Mouse (Mus musculus) liver, embryonic 16.5 days (tissue): ENCODE data around the gene Tldc2. TPM values are rescaled to one million over a fixed set of nuclear protein-coding genes. Genes with fewer than 3 reads are reported as not detected.

Experiments
- ATAC-seq: fragments of 200-750 bp; cut with Nextera tagmentation; 2 replicates; pipeline ENCODE4 v1.8.0; 2017; ENCODE audit warnings: low read depth, mild to moderate bottlenecking, moderate number of reproducible peaks, moderate library complexity
- H3K27ac ChIP-seq: fragments of 300-500 bp; sonication (generic); 2 replicates; pipeline ENCODE4 v1.5.1; 2014; ENCODE audit warnings: mild to moderate bottlenecking, low read length
- H3K27me3 ChIP-seq: fragments of 300-500 bp; sonication (generic); 2 replicates; pipeline ENCODE4 v1.6.1; 2014; ENCODE audit warnings: low read depth, low read length, mixed read lengths; ENCODE audit not compliant: control insufficient read depth, insufficient read depth
- H3K36me3 ChIP-seq: fragments of 300-500 bp; sonication (generic); 2 replicates; pipeline ENCODE4 v1.6.1; 2014; ENCODE audit warnings: mild to moderate bottlenecking; ENCODE audit not compliant: control insufficient read depth, insufficient read depth
- H3K4me1 ChIP-seq: fragments of 300-500 bp; sonication (generic); 2 replicates; pipeline ENCODE4 v1.6.1; 2014; ENCODE audit warnings: low read depth, low read length, mixed read lengths; ENCODE audit not compliant: control insufficient read depth
- H3K4me2 ChIP-seq: fragments of 300-500 bp; sonication (generic); 2 replicates; pipeline ENCODE4 v1.6.1; 2014; ENCODE audit warnings: low read depth, low read length, mixed read lengths
- H3K4me3 ChIP-seq: fragments of 300-500 bp; sonication (generic); 2 replicates; pipeline ENCODE4 v1.5.1; 2014; ENCODE audit warnings: low read depth, mild to moderate bottlenecking, low read length
- H3K9ac ChIP-seq: fragments of 300-500 bp; sonication (generic); 2 replicates; pipeline ENCODE4 v1.6.1; 2014; ENCODE audit warnings: low read depth, low read length
- H3K9me3 ChIP-seq: fragments of 300-500 bp; sonication (generic); replicated peaks from 2 replicates; pipeline ENCODE4 v1.6.1; 2016; ENCODE audit warnings: low read length; ENCODE audit not compliant: control insufficient read depth
- WGBS: fragments of 180-500 bp; shearing (Covaris S2); extraction: QIAGEN DNeasy Blood & Tissue Kit; methylation state at CpG from one replicate; pipeline ENCODE4 v1.1.7; 2014; ENCODE audit not compliant: insufficient replicate concordance; 5-methylcytosine and 5-hydroxymethylcytosine counted together
- polyA plus RNA-seq: library from polyadenylated mRNA; unstranded; fragments of >200 nt; fragmentation: Nextera tagmentation; extraction: Ambion mirVana; gene quantifications from 2 replicates; pipeline ENCODE4 v1.2.1, GENCODE M21; 2015

The Tldc2 gene
- not detected in 2 replicates for polyA plus RNA-seq

GRCm38 (mm10) chr2:157086796-157087195, at the start of gene Tldc2:
Gene Tldc2, plus strand, starts transcription at chr2:157087055.
- H3K9ac ChIP-seq = no peak within 1 kb of the TSS
- peaks cover 5% of the 10 kb centered on the region; the same call in 1 of the 2 replicates for H3K27me3 ChIP-seq
- 70% methylated on average over 8 of the region's 8 CpGs for WGBS
- H3K9me3 ChIP-seq = no peaks in the 10 kb centered on the region
- no peaks in the 10 kb centered on the region for H3K36me3 ChIP-seq
- H3K4me2 ChIP-seq = no peak within 1 kb of the TSS
- no peak within 1 kb of the TSS for H3K4me3 ChIP-seq
- H3K4me1 ChIP-seq = no peaks in the 10 kb centered on the region; the same call in 1 of the 2 replicates
- no peak within 1 kb of the TSS for H3K27ac ChIP-seq
- no peak for ATAC-seq

- Histone ChIP-seq H3K27me3 (no peaks in the 10 kb centered on the region), H3K27ac (no peak overlapping the region), H3K4me2 (no peak overlapping the region), H3K4me1 (no peaks in the 10 kb centered on the region), H3K9me3 (no peaks in the 10 kb centered on the region), H3K36me3 (peaks cover 3% of the 10 kb centered on the region; the same call in 1 of the 2 replicates), H3K9ac (no peak overlapping the region), H3K4me3 (no peak overlapping the region)
- no peak for ATAC-seq
- WGBS = 63% methylated on average over 9 of the region's 9 CpGs
Measured at GRCm38 (mm10) chr2:157037303-157037702, 49.6 kb upstream of the Tldc2 start.

GRCm38 (mm10) chr2:157039900-157040648, 46.8 kb upstream of the Tldc2 start:
- no peaks in the 10 kb centered on the region for H3K4me1 ChIP-seq
- H3K4me2 ChIP-seq = no peak overlapping the region
- H3K27ac ChIP-seq = no peak overlapping the region
- peaks cover 3% of the 10 kb centered on the region; the same call in 1 of the 2 replicates for H3K36me3 ChIP-seq
- no peaks in the 10 kb centered on the region for H3K27me3 ChIP-seq
- WGBS = 89% methylated on average over 50 of the region's 50 CpGs
- H3K9ac ChIP-seq = no peak overlapping the region
- no peaks in the 10 kb centered on the region for H3K9me3 ChIP-seq
- peak; percentile 27 for ATAC-seq
- H3K4me3 ChIP-seq = no peak overlapping the region

GRCm38 (mm10) chr2:157040649-157041046, 46.2 kb upstream of the Tldc2 start:
- no peaks in the 10 kb centered on the region for H3K9me3 ChIP-seq
- peaks cover 3% of the 10 kb centered on the region; the same call in 1 of the 2 replicates for H3K36me3 ChIP-seq
- H3K4me3 ChIP-seq = no peak overlapping the region
- WGBS = 80% methylated on average over 17 of the region's 17 CpGs
- no peak overlapping the region for H3K27ac ChIP-seq
- no peaks in the 10 kb centered on the region for H3K4me1 ChIP-seq
- no peak for ATAC-seq
- H3K9ac ChIP-seq = no peak overlapping the region
- no peaks in the 10 kb centered on the region for H3K27me3 ChIP-seq
- no peak overlapping the region for H3K4me2 ChIP-seq

GRCm38 (mm10) chr2:157041421-157041820, 45.4 kb upstream of the Tldc2 start:
- H3K9me3 ChIP-seq = no peaks in the 10 kb centered on the region
- 40% methylated on average over 7 of the region's 7 CpGs for WGBS
- no peaks in the 10 kb centered on the region for H3K27me3 ChIP-seq
- no peak overlapping the region for H3K9ac ChIP-seq
- H3K4me1 ChIP-seq = no peaks in the 10 kb centered on the region
- H3K36me3 ChIP-seq = peaks cover 3% of the 10 kb centered on the region; the same call in 1 of the 2 replicates
- H3K4me3 ChIP-seq = no peak overlapping the region
- no peak for ATAC-seq
- no peak overlapping the region for H3K4me2 ChIP-seq
- H3K27ac ChIP-seq = no peak overlapping the region

- H3K4me3 ChIP-seq = no peak overlapping the region
- no peak overlapping the region for H3K9ac ChIP-seq
- peaks cover 3% of the 10 kb centered on the region; the same call in 1 of the 2 replicates for H3K36me3 ChIP-seq
- H3K27me3 ChIP-seq = no peaks in the 10 kb centered on the region
- no peak overlapping the region for H3K27ac ChIP-seq
- no peak for ATAC-seq
- WGBS = 86% methylated on average over 8 of the region's 8 CpGs
- no peak overlapping the region for H3K4me2 ChIP-seq
- H3K9me3 ChIP-seq = no peaks in the 10 kb centered on the region
- no peaks in the 10 kb centered on the region for H3K4me1 ChIP-seq
Measured at GRCm38 (mm10) chr2:157043556-157043955, 43.3 kb upstream of the Tldc2 start.

- Histone ChIP-seq H3K9me3 (no peaks in the 10 kb centered on the region), H3K27ac (no peak overlapping the region), H3K4me2 (no peak overlapping the region), H3K9ac (no peak overlapping the region), H3K4me1 (no peaks in the 10 kb centered on the region), H3K36me3 (peaks cover 3% of the 10 kb centered on the region; the same call in 1 of the 2 replicates), H3K27me3 (no peaks in the 10 kb centered on the region), H3K4me3 (no peak overlapping the region)
- no peak for ATAC-seq
Measured at GRCm38 (mm10) chr2:157043987-157044386, 42.9 kb upstream of the Tldc2 start.

- Histone ChIP-seq H3K4me3 (no peak overlapping the region), H3K9ac (no peak overlapping the region), H3K27me3 (no peaks in the 10 kb centered on the region), H3K4me1 (no peaks in the 10 kb centered on the region), H3K36me3 (no peaks in the 10 kb centered on the region), H3K4me2 (no peak overlapping the region), H3K27ac (no peak overlapping the region), H3K9me3 (no peaks in the 10 kb centered on the region)
- whole genome bisulfite sequencing = 71% methylated on average over 2 of the region's 2 CpGs
- no peak for ATAC-seq
Measured at GRCm38 (mm10) chr2:157045932-157046331, 40.9 kb upstream of the Tldc2 start.

GRCm38 (mm10) chr2:157046956-157047355, 39.9 kb upstream of the Tldc2 start:
- WGBS = 56% methylated on average over 5 of the region's 5 CpGs
- H3K27me3 ChIP-seq = no peaks in the 10 kb centered on the region
- no peak for ATAC-seq

More at GRCm38 (mm10) chr2:157046956-157047355, 39.9 kb upstream of the Tldc2 start:
- H3K9me3 ChIP-seq = no peaks in the 10 kb centered on the region
- no peak overlapping the region for H3K4me2 ChIP-seq
- no peak overlapping the region for H3K27ac ChIP-seq
- H3K4me3 ChIP-seq = no peak overlapping the region
- H3K4me1 ChIP-seq = no peaks in the 10 kb centered on the region
- no peaks in the 10 kb centered on the region for H3K36me3 ChIP-seq
- H3K9ac ChIP-seq = no peak overlapping the region
